Mouse (Mus musculus): ENCODE results near the gene Apba3.

DNA sequence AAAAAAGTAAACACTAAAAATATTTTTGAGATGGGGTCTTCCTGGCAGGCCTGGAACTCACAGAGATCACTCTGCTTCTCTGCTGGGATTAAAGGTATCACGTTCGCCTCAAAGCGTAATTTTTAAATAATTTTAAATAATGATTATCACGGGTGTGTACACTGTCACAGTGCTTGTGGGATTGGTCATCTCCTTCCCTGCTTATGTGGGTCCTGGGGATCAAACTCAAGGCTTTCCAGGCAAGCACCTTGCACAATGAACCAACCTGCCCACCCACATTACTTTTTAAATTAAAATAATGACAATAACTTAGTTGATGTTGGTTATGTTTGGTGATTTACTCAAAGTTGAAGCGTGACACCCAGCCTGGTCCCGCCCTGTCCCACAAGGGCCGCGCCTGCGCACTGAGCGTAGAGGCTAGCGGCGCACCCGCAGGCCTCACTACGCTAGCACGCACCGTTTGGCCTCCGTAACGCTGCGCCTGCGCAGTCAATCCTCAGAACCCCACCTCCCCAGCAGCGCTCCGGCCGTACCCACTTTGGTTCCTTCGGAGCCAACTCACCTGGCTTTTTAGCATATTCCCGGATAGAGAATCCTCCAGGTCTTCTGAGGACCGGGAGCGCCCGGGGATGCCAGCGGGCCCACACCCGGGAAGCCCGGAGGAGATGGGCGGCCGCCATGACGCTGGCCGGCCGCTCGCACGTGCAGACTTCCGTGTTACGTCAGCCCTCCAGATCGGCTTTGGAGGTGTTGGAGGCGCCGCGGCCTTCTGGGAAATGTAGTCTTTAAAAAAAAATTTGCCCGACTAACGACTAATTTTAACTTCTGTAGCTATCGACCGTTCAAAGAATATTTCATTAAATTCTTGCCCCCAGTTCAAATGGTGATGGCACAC, at the start of gene Apba3, which contains the start of gene Mrpl54:
- TF ChIP-seq POLR2A (IDR thresholded peaks at IDR 0.05; ENCODE audit: insufficient read depth, low read depth, low read length) (peak; percentile 78), CTCF (IDR thresholded peaks at IDR 0.05) (no peak)

Data from heart, adult 2 months (tissue).